Mouse (Mus musculus) retina, postnatal 1 day (tissue): ENCODE measurements at regions not wholly inside any gene's neighbourhood (a gene's known extent, or its start where the extent isn't known, plus 50 kb on each side); places are given as distances from the start of the nearest gene placed in this dataset.

Source experiments
- DNase-seq: peaks from one replicate; pipeline ENCODE4 v3.0.0-alpha.2; 2012

GRCm38 (mm10) chr5:133505661-133506060 is 593.9 kb upstream of the Castor2 start:
- DNase-seq, result peak; percentile 12

- peak; percentile 19 for DNase-seq
Measured at GRCm38 (mm10) chr5:133487806-133488290, 611.7 kb upstream of the Castor2 start.

GRCm38 (mm10) chr5:133482291-133483086 is 617.0 kb upstream of the Castor2 start:
- DNase-seq, result peak; percentile 73

GRCm38 (mm10) chr5:133479205-133479604 is 620.3 kb upstream of the Castor2 start:
- DNase-seq, result no peak

GRCm38 (mm10) chr5:133453349-133454049 is 646.0 kb upstream of the Castor2 start:
- peak; percentile 93 for DNase-seq

- DNase-seq, result peak; percentile 93
Measured at GRCm38 (mm10) chr5:133449926-133450325, 649.6 kb upstream of the Castor2 start.

GRCm38 (mm10) chr5:133400826-133401225 is 698.7 kb upstream of the Castor2 start:
- no peak for DNase-seq

- no peak for DNase-seq
Measured at GRCm38 (mm10) chr5:133389896-133390295, 709.6 kb upstream of the Castor2 start.

- no peak for DNase-seq
Measured at GRCm38 (mm10) chr5:133389023-133389840, 710.3 kb upstream of the Castor2 start.

GRCm38 (mm10) chr5:133385374-133386349 is 713.8 kb upstream of the Castor2 start:
- peak; percentile 42 for DNase-seq

- DNase-seq, result peak; percentile 77
Measured at GRCm38 (mm10) chr5:133365771-133366170, 733.7 kb upstream of the Castor2 start.

GRCm38 (mm10) chr5:133347516-133347915 is 752.0 kb upstream of the Castor2 start:
- no peak for DNase-seq

GRCm38 (mm10) chr5:133341973-133342372 is 757.5 kb upstream of the Castor2 start:
- no peak for DNase-seq

GRCm38 (mm10) chr5:133320626-133321025 is 777.5 kb upstream of the Auts2 start:
- peak; percentile 21 for DNase-seq

GRCm38 (mm10) chr5:133320206-133320605 is 777.1 kb upstream of the Auts2 start:
- DNase-seq, result no peak

GRCm38 (mm10) chr5:133314031-133314430 is 770.9 kb upstream of the Auts2 start:
- peak; percentile 5 for DNase-seq

GRCm38 (mm10) chr5:133310979-133311890 is 768.1 kb upstream of the Auts2 start:
- peak; percentile 93 for DNase-seq

GRCm38 (mm10) chr5:133267887-133268286 is 724.7 kb upstream of the Auts2 start:
- DNase-seq, result peak; percentile 56

GRCm38 (mm10) chr5:133267356-133267755 is 724.2 kb upstream of the Auts2 start:
- peak; percentile 18 for DNase-seq

GRCm38 (mm10) chr5:133264976-133265375 is 721.8 kb upstream of the Auts2 start:
- no peak for DNase-seq

GRCm38 (mm10) chr5:133218801-133219200 is 675.7 kb upstream of the Auts2 start:
- no peak for DNase-seq
